Mouse (Mus musculus): ENCODE measurements around the gene Rorb. TPM values are rescaled to one million over a fixed set of nuclear protein-coding genes. Genes with fewer than 3 reads are reported as not detected.

Gene Rorb
- not detected for polyA plus RNA-seq (2014; fragmentation: Illumina TruSeq; extraction: RNeasy Lipid Tissue Mini Kit (QIAGEN cat#74804); ENCODE audit: low read depth, low replicate concordance)

DNA sequence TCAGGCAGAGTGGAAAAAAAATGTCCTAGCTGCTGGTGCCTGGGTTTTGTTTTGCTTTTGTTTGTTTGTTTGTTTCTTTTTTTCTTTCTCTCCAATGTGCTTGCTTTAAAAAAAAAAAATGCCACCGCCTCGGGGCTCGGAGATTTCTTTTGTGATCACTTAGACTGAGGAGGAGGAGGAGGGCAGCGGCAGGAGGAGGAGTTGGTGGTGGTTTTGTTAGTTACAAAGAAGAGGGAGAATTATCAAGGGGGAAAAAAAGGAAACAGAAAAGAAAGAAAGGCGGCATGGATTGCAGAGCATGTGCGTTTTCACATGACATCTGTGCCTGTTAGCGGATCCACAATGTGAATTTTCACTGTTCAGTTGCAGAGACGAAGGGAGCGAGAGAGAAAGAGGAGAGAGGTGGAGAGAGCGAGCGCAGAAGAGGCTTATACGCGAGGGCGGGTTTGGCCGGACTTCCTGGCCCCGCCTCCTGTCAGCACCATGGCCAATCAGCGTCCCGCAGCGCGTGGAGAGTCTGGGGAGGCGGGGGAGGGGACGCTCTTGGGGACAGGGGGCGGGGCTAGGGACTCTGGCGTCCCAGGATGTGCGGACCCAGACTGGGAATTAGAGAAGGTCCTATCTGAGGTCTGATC is at the start of gene Rorb:
TSS of gene Rorb (minus strand) at position 404 of the 635 bp plus-strand sequence.

